Mouse (Mus musculus) midbrain, embryonic 11.5 days (tissue): Measurements from ENCODE around the gene Cbwd1. TPM values are rescaled to one million over a fixed set of nuclear protein-coding genes. Genes with fewer than 3 reads are reported as not detected.

Experiments
- ATAC-seq: fragments of 200-750 bp; cut with Nextera tagmentation; 2 replicates; pipeline ENCODE4 v1.8.0; 2017; ENCODE audit warnings: moderate TSS enrichment, moderate library complexity; ENCODE audit not compliant: low FRiP score
- DNase-seq: peaks from one replicate; pipeline ENCODE4 v3.0.0; 2015; ENCODE audit warnings: low spot score; ENCODE audit errors: missing footprints
- H3K27ac ChIP-seq: fragments of 300-500 bp; sonication (generic); 2 replicates; pipeline ENCODE4 v1.5.1; 2014; ENCODE audit warnings: low read depth, low read length
- H3K27me3 ChIP-seq: fragments of 300-500 bp; sonication (generic); 2 replicates; pipeline ENCODE4 v1.6.1; 2014; ENCODE audit warnings: mild to moderate bottlenecking, low read length, moderate library complexity, mixed read lengths; ENCODE audit not compliant: control insufficient read depth, insufficient read depth
- H3K36me3 ChIP-seq: fragments of 300-500 bp; sonication (generic); 2 replicates; pipeline ENCODE4 v1.6.1; 2014; ENCODE audit warnings: mild to moderate bottlenecking, low read length, moderate library complexity, mixed read lengths; ENCODE audit not compliant: control insufficient read depth, insufficient read depth
- H3K4me1 ChIP-seq: fragments of 300-500 bp; sonication (generic); 2 replicates; pipeline ENCODE4 v1.6.1; 2014; ENCODE audit warnings: low read length; ENCODE audit not compliant: control insufficient read depth, insufficient read depth
- H3K4me2 ChIP-seq: fragments of 300-500 bp; sonication (generic); 2 replicates; pipeline ENCODE4 v1.6.1; 2014; ENCODE audit warnings: mild to moderate bottlenecking, moderate library complexity
- H3K4me3 ChIP-seq: fragments of 300-500 bp; sonication (generic); 2 replicates; pipeline ENCODE4 v1.5.1; 2014; ENCODE audit warnings: low read depth, low read length
- H3K9ac ChIP-seq: fragments of 300-500 bp; sonication (generic); 2 replicates; pipeline ENCODE4 v1.6.1; 2014; ENCODE audit warnings: low read length
- H3K9me3 ChIP-seq: fragments of 300-500 bp; sonication (generic); 2 replicates; pipeline ENCODE4 v1.6.1; 2016; ENCODE audit warnings: low read length; ENCODE audit not compliant: control insufficient read depth
- WGBS: fragments of 180-500 bp; shearing (Covaris S2); extraction: QIAGEN DNeasy Blood & Tissue Kit; methylation state at CpG from one replicate; pipeline ENCODE4 v1.1.7; 2014; 5-methylcytosine and 5-hydroxymethylcytosine counted together
- polyA plus RNA-seq: library from polyadenylated mRNA; unstranded; fragments of >200 nt; fragmentation: Nextera tagmentation; extraction: Ambion mirVana; gene quantifications from 2 replicates; pipeline ENCODE4 v1.2.1, GENCODE M21; 2014

Cbwd1 gene
- polyA plus RNA-seq, 1 experiment from 2014 or later: 22.9 TPM

DNA sequence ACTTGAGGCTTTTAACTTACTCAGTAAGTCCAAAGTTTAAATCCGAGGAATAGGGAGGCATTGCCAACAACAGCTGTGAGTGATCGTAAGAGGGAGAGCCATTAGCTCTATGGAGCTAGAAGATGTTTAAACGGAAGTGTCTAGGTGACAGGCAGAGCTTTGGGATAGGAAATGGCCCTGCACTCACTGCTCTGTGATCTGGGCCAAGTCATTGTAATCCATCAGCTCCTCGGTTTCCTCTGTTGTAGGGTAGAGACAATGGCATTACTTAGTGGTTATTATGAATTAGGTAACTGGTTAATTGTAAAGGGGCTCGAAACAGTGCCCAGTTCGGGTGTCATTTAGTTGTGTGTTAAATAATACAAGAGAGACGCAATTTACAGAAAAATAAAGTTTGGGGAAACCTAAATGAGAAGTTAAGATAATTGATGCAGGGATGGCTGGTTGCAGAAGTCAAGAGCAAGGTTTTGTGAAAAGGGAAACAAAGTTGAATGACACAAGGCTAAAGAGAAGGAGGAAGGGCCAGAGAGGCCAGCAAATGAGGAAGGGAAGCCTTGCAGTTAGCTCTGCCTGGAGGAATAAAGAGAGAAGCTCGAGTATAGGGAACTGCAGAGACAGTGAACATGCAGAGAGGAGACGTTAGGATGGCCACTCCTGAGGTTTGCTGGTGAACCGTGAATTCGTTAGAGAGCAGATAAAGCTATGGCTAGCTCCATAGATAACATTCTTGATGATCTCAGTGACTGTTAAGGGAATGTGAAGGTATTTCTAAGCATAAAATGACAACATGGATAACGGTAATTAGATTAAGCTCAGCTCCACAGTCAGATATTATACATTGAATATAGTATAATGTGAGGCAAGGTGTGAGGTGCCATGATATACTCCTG lies 35.6 kb upstream of the Cbwd1 start:
- no peak overlapping the region for H3K4me3 ChIP-seq
- no peak overlapping the region for H3K4me2 ChIP-seq
- no peak overlapping the region for H3K27ac ChIP-seq
- peaks cover 40% of the 10 kb centered on the region for H3K27me3 ChIP-seq
- no peak for DNase-seq
- no peaks in the 10 kb centered on the region for H3K36me3 ChIP-seq
- ATAC-seq: no peak
- 71% methylated on average over 12 of the region's 12 CpGs for WGBS
- H3K9ac ChIP-seq: no peak overlapping the region
- no peaks in the 10 kb centered on the region for H3K9me3 ChIP-seq
- no peaks in the 10 kb centered on the region for H3K4me1 ChIP-seq

DNA sequence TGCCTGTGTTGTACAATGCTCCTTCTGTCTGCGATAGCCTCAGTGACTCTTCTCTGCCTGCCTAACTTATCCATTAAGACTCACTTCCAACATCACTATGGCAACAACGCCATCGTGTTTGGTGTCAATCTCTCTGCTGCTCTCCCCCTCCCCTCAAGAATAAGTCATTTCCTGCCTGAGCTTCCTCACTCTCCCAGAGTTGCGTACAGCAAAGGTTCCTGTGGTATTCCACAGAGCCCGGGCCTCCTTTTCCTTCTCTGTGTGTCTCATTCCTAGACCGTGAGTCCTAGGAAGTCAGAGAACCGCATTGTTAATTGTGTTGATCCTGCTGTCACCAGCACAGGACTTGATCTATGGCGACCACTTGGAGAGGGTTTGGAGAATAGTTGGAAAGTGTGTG lies 33.5 kb upstream of the Cbwd1 start:
- no peak for DNase-seq
- 65% methylated on average over 8 of the region's 8 CpGs for WGBS

DNA sequence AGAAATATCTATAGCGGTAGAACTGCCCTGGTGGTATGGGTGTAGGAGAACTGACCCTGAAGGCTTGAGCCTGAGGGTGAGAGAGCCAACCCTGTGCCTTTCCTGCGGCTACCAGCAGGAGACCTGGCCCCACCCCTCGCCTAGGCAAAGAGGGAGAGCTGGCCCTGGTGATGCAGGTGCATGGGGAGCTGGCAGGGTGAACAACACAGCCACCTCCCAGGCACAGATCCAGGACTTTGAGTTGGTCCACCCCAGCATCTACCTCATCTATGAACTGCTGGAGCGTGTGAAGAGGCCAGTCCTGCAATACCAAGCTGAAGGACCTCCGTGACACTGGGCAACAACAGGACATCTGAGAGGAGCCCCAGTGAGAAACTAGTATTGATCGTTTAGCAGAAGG lies 32.1 kb upstream of the Cbwd1 start:
- H3K4me3 ChIP-seq: no peak overlapping the region
- no peaks in the 10 kb centered on the region for H3K4me1 ChIP-seq
- H3K9me3 ChIP-seq: no peaks in the 10 kb centered on the region
- H3K9ac ChIP-seq: no peak overlapping the region
- H3K4me2 ChIP-seq: no peak overlapping the region
- H3K36me3 ChIP-seq: no peaks in the 10 kb centered on the region
- ATAC-seq: no peak
- 66% methylated on average over 6 of the region's 6 CpGs for WGBS
- H3K27ac ChIP-seq: no peak overlapping the region
- peaks cover 10% of the 10 kb centered on the region for H3K27me3 ChIP-seq
- DNase-seq: no peak

More for the DNA sequence above, 33.5 kb upstream of the Cbwd1 start:
- Histone ChIP-seq H3K4me3 (no peak overlapping the region), H3K9me3 (no peaks in the 10 kb centered on the region), H3K4me2 (no peak overlapping the region), H3K27me3 (peaks cover 22% of the 10 kb centered on the region), H3K36me3 (no peaks in the 10 kb centered on the region), H3K27ac (no peak overlapping the region), H3K4me1 (no peaks in the 10 kb centered on the region), H3K9ac (no peak overlapping the region)
- no peak for ATAC-seq

DNA sequence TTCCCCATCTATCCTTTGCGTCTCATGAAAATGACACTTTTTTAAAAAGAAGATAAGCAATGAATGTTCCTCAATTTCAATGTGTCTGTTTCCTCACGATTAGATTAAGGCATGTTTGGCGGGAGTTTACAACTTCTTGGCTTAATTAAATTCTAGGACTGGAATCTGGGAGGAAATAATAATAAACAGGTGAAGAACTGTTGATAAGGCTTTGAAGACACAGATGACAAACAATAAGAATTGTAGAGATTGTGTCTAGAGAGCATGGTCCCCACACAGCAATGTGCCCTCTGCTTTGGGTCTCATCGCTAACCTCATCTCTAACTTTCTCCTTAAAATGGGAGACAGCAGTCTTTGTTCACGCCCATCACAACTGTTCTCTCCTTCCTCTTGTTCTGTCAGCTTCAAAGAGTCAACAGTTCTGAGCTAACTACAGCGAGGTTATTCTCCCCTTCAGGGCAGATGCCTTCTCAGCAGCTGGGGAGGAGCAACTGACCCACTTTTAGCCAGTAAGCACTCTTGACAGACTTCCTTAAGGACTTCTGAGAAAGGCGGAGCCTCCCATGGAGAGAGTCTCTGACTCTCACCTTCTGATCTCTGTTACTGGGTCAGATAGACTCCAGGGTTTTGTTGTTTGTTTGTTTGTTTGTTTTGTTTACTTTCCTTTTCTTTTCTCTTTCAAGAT lies 28.9 kb upstream of the Cbwd1 start:
- Histone ChIP-seq H3K36me3 (no peaks in the 10 kb centered on the region), H3K4me1 (no peaks in the 10 kb centered on the region), H3K27ac (no peak overlapping the region), H3K27me3 (no peaks in the 10 kb centered on the region), H3K9me3 (no peaks in the 10 kb centered on the region), H3K9ac (no peak overlapping the region), H3K4me3 (no peak overlapping the region), H3K4me2 (no peak overlapping the region)
- DNase-seq: no peak
- 74% methylated on average over 7 of the region's 7 CpGs for WGBS
- no peak for ATAC-seq

DNA sequence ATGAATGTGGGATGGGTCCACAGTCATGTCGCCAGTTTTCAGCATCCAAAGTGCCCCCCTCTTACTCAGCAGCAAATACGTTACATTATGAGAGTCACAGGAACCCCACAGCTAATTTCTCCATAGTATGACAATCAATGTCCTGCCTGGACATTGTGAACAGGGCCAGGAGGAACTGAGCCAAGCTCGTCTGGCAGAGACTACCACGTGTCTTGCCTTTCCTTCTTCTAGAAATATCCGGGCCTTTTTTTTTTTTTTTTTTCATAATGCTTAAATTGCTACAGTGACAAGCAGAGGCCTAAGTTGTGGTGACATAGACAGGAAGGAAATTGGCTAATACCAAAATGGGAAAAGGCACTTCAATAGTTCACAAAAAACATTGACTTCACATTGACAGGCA lies 27.4 kb upstream of the Cbwd1 start:
- WGBS: 87% methylated on average over 5 of the region's 5 CpGs
- H3K36me3 ChIP-seq: no peaks in the 10 kb centered on the region

DNA sequence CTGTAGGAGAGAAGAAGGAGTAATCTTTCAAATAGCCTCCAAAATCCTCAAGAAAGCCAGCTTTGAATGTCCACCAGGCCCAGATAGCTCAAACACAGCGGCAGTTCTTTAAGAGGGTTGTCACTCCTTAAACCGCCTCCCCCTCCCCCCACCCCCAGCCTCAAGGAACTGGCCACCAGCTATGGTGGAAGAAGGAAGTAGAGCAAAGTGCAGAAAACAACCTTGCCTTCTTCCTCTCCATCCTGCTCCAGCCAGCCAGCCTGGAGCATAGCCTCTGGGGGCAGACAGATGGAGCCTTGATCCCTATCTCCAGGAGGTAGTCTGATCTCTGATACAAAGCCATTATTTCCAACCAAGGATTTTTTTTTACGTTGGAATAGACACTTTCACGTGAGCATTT lies 25.9 kb upstream of the Cbwd1 start:
- Histone ChIP-seq H3K4me2 (no peak overlapping the region), H3K9ac (no peak overlapping the region), H3K27ac (no peak overlapping the region), H3K4me3 (no peak overlapping the region), H3K36me3 (no peaks in the 10 kb centered on the region), H3K9me3 (no peaks in the 10 kb centered on the region), H3K4me1 (no peaks in the 10 kb centered on the region), H3K27me3 (no peaks in the 10 kb centered on the region)
- WGBS: 82% methylated on average over 4 of the region's 4 CpGs
- ATAC-seq (no peak), DNase-seq (no peak)

More for the DNA sequence above, 27.4 kb upstream of the Cbwd1 start:
- H3K4me3 ChIP-seq: no peak overlapping the region
- no peaks in the 10 kb centered on the region for H3K4me1 ChIP-seq
- no peak overlapping the region for H3K4me2 ChIP-seq
- ATAC-seq (no peak), DNase-seq (no peak)
- H3K9me3 ChIP-seq: no peaks in the 10 kb centered on the region
- no peaks in the 10 kb centered on the region for H3K27me3 ChIP-seq
- H3K9ac ChIP-seq: no peak overlapping the region
- no peak overlapping the region for H3K27ac ChIP-seq

DNA sequence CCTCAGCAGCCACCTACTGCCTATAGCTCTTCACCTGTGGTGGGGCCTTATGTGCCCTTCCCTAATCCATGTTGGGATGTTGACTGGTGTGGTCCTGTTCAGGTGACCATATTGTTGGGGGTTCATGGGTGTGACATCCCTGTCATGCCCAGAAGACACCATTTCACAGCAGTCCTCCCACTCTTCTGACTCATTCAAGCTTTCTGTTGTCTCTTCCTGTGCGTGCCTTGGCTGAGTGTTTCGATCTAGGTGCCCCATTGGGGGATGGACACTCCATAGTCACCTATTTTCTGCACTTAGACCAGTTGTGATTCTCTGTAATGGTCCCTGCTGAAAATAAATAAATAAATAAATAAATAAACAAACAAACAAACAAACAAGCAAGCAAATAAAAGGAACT lies 23.6 kb upstream of the Cbwd1 start:
- Histone ChIP-seq H3K4me3 (no peak overlapping the region), H3K9ac (no peak overlapping the region), H3K36me3 (no peaks in the 10 kb centered on the region), H3K9me3 (no peaks in the 10 kb centered on the region), H3K4me2 (no peak overlapping the region), H3K27me3 (no peaks in the 10 kb centered on the region), H3K27ac (no peak overlapping the region), H3K4me1 (no peaks in the 10 kb centered on the region)
- DNase-seq: no peak
- ATAC-seq: no peak
- WGBS: 98% methylated on average over 2 of the region's 2 CpGs

DNA sequence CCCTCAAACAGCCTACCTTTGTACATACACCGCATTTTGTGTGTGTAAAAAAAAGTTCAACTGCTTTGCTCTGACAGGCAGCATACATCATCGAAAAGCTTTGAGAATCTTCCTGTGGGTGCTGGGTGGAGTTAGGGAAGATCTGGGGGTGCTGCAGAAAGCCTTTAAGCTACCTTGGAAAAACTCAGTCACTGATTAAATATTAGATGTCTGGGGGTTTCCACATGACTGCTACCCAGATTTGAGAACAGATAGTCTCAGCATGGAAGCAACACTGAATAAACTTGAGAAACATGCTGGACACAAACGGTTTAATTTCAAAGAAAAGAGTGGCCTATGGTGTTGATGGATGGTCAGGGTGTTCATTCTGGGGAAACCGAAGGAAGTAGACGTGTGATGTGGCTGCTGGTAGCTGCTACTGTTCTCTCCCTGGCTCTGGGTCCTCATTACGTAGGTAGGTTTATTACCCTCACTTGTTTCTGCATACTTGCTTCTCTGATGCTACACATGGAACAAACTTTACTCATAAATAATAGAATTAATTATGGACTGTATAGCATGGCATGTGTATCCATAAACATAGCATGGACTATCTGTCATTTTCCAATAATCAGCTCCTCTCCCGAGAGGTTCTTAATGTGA lies 22.6 kb upstream of the Cbwd1 start:
- Histone ChIP-seq H3K9ac (no peak overlapping the region), H3K9me3 (no peaks in the 10 kb centered on the region), H3K4me2 (no peak overlapping the region), H3K36me3 (no peaks in the 10 kb centered on the region), H3K27me3 (no peaks in the 10 kb centered on the region), H3K4me3 (no peak overlapping the region), H3K27ac (no peak overlapping the region), H3K4me1 (no peaks in the 10 kb centered on the region)
- ATAC-seq: no peak
- WGBS: 86% methylated on average over 7 of the region's 7 CpGs
- no peak for DNase-seq

DNA sequence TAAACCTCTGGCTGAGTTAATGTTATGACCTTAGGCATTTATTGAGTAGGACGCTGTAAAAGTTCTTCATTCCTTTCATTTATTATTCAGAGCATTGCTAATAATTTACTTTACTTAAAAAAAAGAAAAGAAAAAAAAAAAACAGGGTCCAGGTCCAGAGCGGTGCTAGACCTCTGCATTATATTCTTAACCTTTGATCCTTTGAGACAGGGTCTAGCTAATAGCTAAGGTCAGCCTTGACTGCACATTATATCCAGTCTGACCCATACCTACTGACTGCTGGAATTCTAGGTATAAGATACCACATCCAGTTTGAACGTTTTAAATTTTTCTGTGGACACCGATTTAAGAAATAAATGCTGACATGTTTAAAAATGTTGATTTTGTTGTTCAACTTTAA lies 21.6 kb upstream of the Cbwd1 start:
- no peaks in the 10 kb centered on the region for H3K36me3 ChIP-seq
- no peak overlapping the region for H3K4me3 ChIP-seq
- H3K4me1 ChIP-seq: no peaks in the 10 kb centered on the region
- no peak overlapping the region for H3K9ac ChIP-seq
- H3K27me3 ChIP-seq: no peaks in the 10 kb centered on the region
- 85% methylated on average over 4 of the region's 4 CpGs for WGBS
- ATAC-seq (no peak), DNase-seq (no peak)
- H3K27ac ChIP-seq: no peak overlapping the region
- no peaks in the 10 kb centered on the region for H3K9me3 ChIP-seq
- H3K4me2 ChIP-seq: no peak overlapping the region
